Mouse (Mus musculus): ENCODE results near the gene Uaca. TPM values are rescaled to one million over a fixed set of nuclear protein-coding genes. Genes with fewer than 3 reads are reported as not detected.

The Uaca gene
- polyA plus RNA-seq, 1 experiment from 2014 or later = 38.9 TPM

- Histone ChIP-seq H3K9ac (no peak overlapping the region), H3K36me3 (peaks cover 26% of the 10 kb centered on the region), H3K27ac (ENCODE audit: poor library complexity, severe bottlenecking) (no peak overlapping the region), H3K9me3 (replicated peaks) (no peaks in the 10 kb centered on the region), H3K4me3 (no peak overlapping the region), H3K4me1 (replicated peaks) (no peaks in the 10 kb centered on the region), H3K4me2 (no peak overlapping the region), H3K27me3 (replicated peaks) (no peaks in the 10 kb centered on the region)
- WGBS = 78% methylated on average over 6 of the region's 6 CpGs
- no peak for ATAC-seq (ENCODE audit: insufficient number of reproducible peaks, low FRiP score)
These were observed 90.8 kb downstream of the Uaca start for GRCm38 (mm10) chr9:60885148-60885547.

GRCm38 (mm10) chr9:60886431-60887371 lies 92.4 kb downstream of the Uaca start:
- no peak for ATAC-seq (ENCODE audit: insufficient number of reproducible peaks, low FRiP score)
- no peaks in the 10 kb centered on the region for H3K9me3 ChIP-seq (replicated peaks)
- no peak overlapping the region for H3K4me2 ChIP-seq
- WGBS = 81% methylated on average over 18 of the region's 18 CpGs
- no peak overlapping the region for H3K4me3 ChIP-seq
- H3K4me1 ChIP-seq (replicated peaks) = no peaks in the 10 kb centered on the region
- no peak overlapping the region for H3K27ac ChIP-seq (ENCODE audit: poor library complexity, severe bottlenecking)
- H3K36me3 ChIP-seq = peaks cover 12% of the 10 kb centered on the region
- H3K9ac ChIP-seq = no peak overlapping the region
- no peaks in the 10 kb centered on the region for H3K27me3 ChIP-seq (replicated peaks)

- WGBS = 73% methylated on average over 9 of the region's 9 CpGs
- H3K27ac ChIP-seq (ENCODE audit: poor library complexity, severe bottlenecking) = no peak overlapping the region
These were observed 93.1 kb downstream of the Uaca start for GRCm38 (mm10) chr9:60887389-60887811.

GRCm38 (mm10) chr9:60893511-60893910 lies 99.2 kb downstream of the Uaca start:
- no peak overlapping the region for H3K4me3 ChIP-seq
- H3K4me2 ChIP-seq = no peak overlapping the region
- H3K27me3 ChIP-seq (replicated peaks) = peaks cover 25% of the 10 kb centered on the region
- no peaks in the 10 kb centered on the region for H3K9me3 ChIP-seq (replicated peaks)
- H3K4me1 ChIP-seq (replicated peaks) = no peaks in the 10 kb centered on the region; the same call in 1 of the 2 replicates
- H3K36me3 ChIP-seq = no peaks in the 10 kb centered on the region
- WGBS = 78% methylated on average over 6 of the region's 6 CpGs
- H3K9ac ChIP-seq = no peak overlapping the region
- ATAC-seq (ENCODE audit: insufficient number of reproducible peaks, low FRiP score) = no peak
- no peak overlapping the region for H3K27ac ChIP-seq (ENCODE audit: poor library complexity, severe bottlenecking)

More at GRCm38 (mm10) chr9:60887389-60887811, 93.1 kb downstream of the Uaca start:
- no peak overlapping the region for H3K4me2 ChIP-seq
- H3K4me3 ChIP-seq = no peak overlapping the region
- no peak overlapping the region for H3K9ac ChIP-seq
- peaks cover 8% of the 10 kb centered on the region for H3K36me3 ChIP-seq
- ATAC-seq (ENCODE audit: insufficient number of reproducible peaks, low FRiP score) = no peak
- H3K4me1 ChIP-seq (replicated peaks) = no peaks in the 10 kb centered on the region
- no peaks in the 10 kb centered on the region for H3K9me3 ChIP-seq (replicated peaks)
- no peaks in the 10 kb centered on the region for H3K27me3 ChIP-seq (replicated peaks)

GRCm38 (mm10) chr9:60895486-60896110 lies 101.3 kb downstream of the Uaca start:
- no peak for ATAC-seq (ENCODE audit: insufficient number of reproducible peaks, low FRiP score)
- Histone ChIP-seq H3K9ac (no peak overlapping the region), H3K36me3 (no peaks in the 10 kb centered on the region), H3K4me2 (no peak overlapping the region), H3K4me1 (replicated peaks) (peaks cover 18% of the 10 kb centered on the region), H3K4me3 (no peak overlapping the region), H3K27me3 (replicated peaks) (peaks cover 25% of the 10 kb centered on the region), H3K9me3 (replicated peaks) (no peaks in the 10 kb centered on the region), H3K27ac (ENCODE audit: poor library complexity, severe bottlenecking) (no peak overlapping the region)
- WGBS = 61% methylated on average over 8 of the region's 8 CpGs

- no peak overlapping the region for H3K9ac ChIP-seq
- no peaks in the 10 kb centered on the region for H3K36me3 ChIP-seq
- no peak overlapping the region for H3K4me3 ChIP-seq
- peaks cover 30% of the 10 kb centered on the region for H3K4me1 ChIP-seq (replicated peaks)
- peaks cover 29% of the 10 kb centered on the region for H3K27me3 ChIP-seq (replicated peaks)
- no peak for ATAC-seq (ENCODE audit: insufficient number of reproducible peaks, low FRiP score)
- 71% methylated on average over 5 of the region's 5 CpGs for WGBS
- no peaks in the 10 kb centered on the region for H3K9me3 ChIP-seq (replicated peaks)
- H3K4me2 ChIP-seq = no peak overlapping the region
- no peak overlapping the region for H3K27ac ChIP-seq (ENCODE audit: poor library complexity, severe bottlenecking)
These were observed 104.1 kb downstream of the Uaca start for GRCm38 (mm10) chr9:60898291-60899020.

GRCm38 (mm10) chr9:60899201-60899600 lies 104.9 kb downstream of the Uaca start:
- WGBS = 47% methylated on average over 4 of the region's 4 CpGs
- no peaks in the 10 kb centered on the region for H3K9me3 ChIP-seq (replicated peaks)
- H3K4me2 ChIP-seq = no peak overlapping the region
- no peak for ATAC-seq (ENCODE audit: insufficient number of reproducible peaks, low FRiP score)
- H3K36me3 ChIP-seq = no peaks in the 10 kb centered on the region
- H3K4me1 ChIP-seq (replicated peaks) = peaks cover 30% of the 10 kb centered on the region
- H3K9ac ChIP-seq = no peak overlapping the region
- no peak overlapping the region for H3K4me3 ChIP-seq
- no peak overlapping the region for H3K27ac ChIP-seq (ENCODE audit: poor library complexity, severe bottlenecking)
- peaks cover 25% of the 10 kb centered on the region for H3K27me3 ChIP-seq (replicated peaks)

- H3K9me3 ChIP-seq (replicated peaks) = no peaks in the 10 kb centered on the region
- H3K4me2 ChIP-seq = peak overlapping the region; percentile 14; the same call in 1 of the 2 replicates
- no peak overlapping the region for H3K27ac ChIP-seq (ENCODE audit: poor library complexity, severe bottlenecking)
- ATAC-seq (ENCODE audit: insufficient number of reproducible peaks, low FRiP score) = no peak
- H3K4me3 ChIP-seq = no peak overlapping the region
- H3K9ac ChIP-seq = no peak overlapping the region
- H3K27me3 ChIP-seq (replicated peaks) = peaks cover 18% of the 10 kb centered on the region
- H3K36me3 ChIP-seq = no peaks in the 10 kb centered on the region
- H3K4me1 ChIP-seq (replicated peaks) = peaks cover 30% of the 10 kb centered on the region
- WGBS = 45% methylated on average over 3 of the region's 3 CpGs
These were observed 105.6 kb downstream of the Uaca start for GRCm38 (mm10) chr9:60899797-60900459.

- Histone ChIP-seq H3K36me3 (no peaks in the 10 kb centered on the region), H3K27ac (ENCODE audit: poor library complexity, severe bottlenecking) (peak overlapping the region; percentile 20; the same call in 1 of the 2 replicates), H3K27me3 (replicated peaks) (no peaks in the 10 kb centered on the region), H3K9me3 (replicated peaks) (no peaks in the 10 kb centered on the region), H3K9ac (no peak overlapping the region), H3K4me3 (no peak overlapping the region), H3K4me1 (replicated peaks) (peaks cover 18% of the 10 kb centered on the region), H3K4me2 (no peak overlapping the region)
- WGBS = 18% methylated on average over 1 of the region's 1 CpGs
- no peak for ATAC-seq (ENCODE audit: insufficient number of reproducible peaks, low FRiP score)
These were observed 117.9 kb downstream of the Uaca start for GRCm38 (mm10) chr9:60912266-60912665.

GRCm38 (mm10) chr9:60913626-60914025 lies 119.3 kb downstream of the Uaca start:
- WGBS = 86% methylated on average over 3 of the region's 3 CpGs
- Histone ChIP-seq H3K36me3 (no peaks in the 10 kb centered on the region), H3K4me3 (no peak overlapping the region), H3K4me1 (replicated peaks) (peaks cover 18% of the 10 kb centered on the region), H3K9ac (no peak overlapping the region), H3K27ac (ENCODE audit: poor library complexity, severe bottlenecking) (no peak overlapping the region), H3K4me2 (no peak overlapping the region), H3K9me3 (replicated peaks) (no peaks in the 10 kb centered on the region), H3K27me3 (replicated peaks) (no peaks in the 10 kb centered on the region)
- no peak for ATAC-seq (ENCODE audit: insufficient number of reproducible peaks, low FRiP score)

Measured in heart, embryonic 12.5 days (tissue).